Mouse (Mus musculus) kidney, postnatal 14 days (tissue): ENCODE results near the gene Phf6.
A peak's percentile ranks its signal among the peaks of the same experiment; 100 is the strongest.

ENCODE experiments used
- DNase-seq: peaks from one replicate; pipeline ENCODE4 v3.0.0; 2022; ENCODE audit warnings: mixed read lengths

Gene Phf6

GRCm38 (mm10) chrX:52911587-52912371, at the start of gene Phf6:
Gene Phf6 (plus strand): TSS chrX:52912266.
- DNase-seq = peak; percentile 93

GRCm38 (mm10) chrX:52864126-52864525, 47.9 kb upstream of the Phf6 start:
- peak; percentile 15 for DNase-seq

- peak; percentile 1 for DNase-seq
Measured at GRCm38 (mm10) chrX:52898486-52898885, 13.6 kb upstream of the Phf6 start.

- DNase-seq = no peak
Measured at GRCm38 (mm10) chrX:52912372-52912728, 284 bp downstream of the Phf6 start.

GRCm38 (mm10) chrX:52912826-52913701, 998 bp downstream of the Phf6 start:
- peak; percentile 1 for DNase-seq

- DNase-seq = no peak
Measured at GRCm38 (mm10) chrX:52913856-52914255, 1.8 kb downstream of the Phf6 start.

GRCm38 (mm10) chrX:52914705-52915104, 2.6 kb downstream of the Phf6 start:
- DNase-seq = no peak

GRCm38 (mm10) chrX:52916516-52916915, 4.5 kb downstream of the Phf6 start:
- peak; percentile 8 for DNase-seq

GRCm38 (mm10) chrX:52926726-52927125, 14.7 kb downstream of the Phf6 start:
- DNase-seq = peak; percentile 18

- no peak for DNase-seq
Measured at GRCm38 (mm10) chrX:52928883-52929282, 16.8 kb downstream of the Phf6 start.

GRCm38 (mm10) chrX:52929779-52930178, 17.7 kb downstream of the Phf6 start:
- DNase-seq = no peak

- DNase-seq = no peak
Measured at GRCm38 (mm10) chrX:52930191-52930590, 18.1 kb downstream of the Phf6 start.

- DNase-seq = no peak
Measured at GRCm38 (mm10) chrX:52932161-52932560, 20.1 kb downstream of the Phf6 start.

GRCm38 (mm10) chrX:52934496-52934895, 22.4 kb downstream of the Phf6 start:
- DNase-seq = no peak

- DNase-seq = no peak
Measured at GRCm38 (mm10) chrX:52945509-52945908, 33.4 kb downstream of the Phf6 start.

GRCm38 (mm10) chrX:52949713-52950112, 37.6 kb downstream of the Phf6 start:
- DNase-seq = peak; percentile 8

GRCm38 (mm10) chrX:52956942-52957341, 44.9 kb downstream of the Phf6 start:
- no peak for DNase-seq

GRCm38 (mm10) chrX:52961559-52962110, 49.6 kb downstream of the Phf6 start:
- no peak for DNase-seq

GRCm38 (mm10) chrX:52965149-52965548, 53.1 kb downstream of the Phf6 start:
- no peak for DNase-seq

- DNase-seq = no peak
Measured at GRCm38 (mm10) chrX:52971211-52972006, 59.3 kb downstream of the Phf6 start.

- no peak for DNase-seq
Measured at GRCm38 (mm10) chrX:52972129-52972528, 60.1 kb downstream of the Phf6 start.

- no peak for DNase-seq
Measured at GRCm38 (mm10) chrX:52972680-52973079, 60.6 kb downstream of the Phf6 start.

- no peak for DNase-seq
Measured at GRCm38 (mm10) chrX:52978576-52978975, 66.5 kb downstream of the Phf6 start.
